Mouse (Mus musculus) layer of hippocampus, postnatal 25 days (tissue): ENCODE results near the gene Slc16a3. TPM values are rescaled to one million over a fixed set of nuclear protein-coding genes. Genes with fewer than 3 reads are reported as not detected.

Experiments
- DNase-seq, 2 experiments: peaks; one replicate each; pipeline ENCODE4 v3.0.0; 2022; ENCODE audit warnings: mixed read lengths in 2 of 2, low spot score in 1 of 2; ENCODE audit errors: extremely low spot score in 1 of 2
- total RNA-seq, 2 experiments: library from RNA; stranded (reverse); gene quantifications; 2 replicates each; pipeline ENCODE4 v1.2.3; 2021

The Slc16a3 gene
- total RNA-seq, 2 experiments from 2014 or later, result 2.0 to 2.2 TPM

DNA sequence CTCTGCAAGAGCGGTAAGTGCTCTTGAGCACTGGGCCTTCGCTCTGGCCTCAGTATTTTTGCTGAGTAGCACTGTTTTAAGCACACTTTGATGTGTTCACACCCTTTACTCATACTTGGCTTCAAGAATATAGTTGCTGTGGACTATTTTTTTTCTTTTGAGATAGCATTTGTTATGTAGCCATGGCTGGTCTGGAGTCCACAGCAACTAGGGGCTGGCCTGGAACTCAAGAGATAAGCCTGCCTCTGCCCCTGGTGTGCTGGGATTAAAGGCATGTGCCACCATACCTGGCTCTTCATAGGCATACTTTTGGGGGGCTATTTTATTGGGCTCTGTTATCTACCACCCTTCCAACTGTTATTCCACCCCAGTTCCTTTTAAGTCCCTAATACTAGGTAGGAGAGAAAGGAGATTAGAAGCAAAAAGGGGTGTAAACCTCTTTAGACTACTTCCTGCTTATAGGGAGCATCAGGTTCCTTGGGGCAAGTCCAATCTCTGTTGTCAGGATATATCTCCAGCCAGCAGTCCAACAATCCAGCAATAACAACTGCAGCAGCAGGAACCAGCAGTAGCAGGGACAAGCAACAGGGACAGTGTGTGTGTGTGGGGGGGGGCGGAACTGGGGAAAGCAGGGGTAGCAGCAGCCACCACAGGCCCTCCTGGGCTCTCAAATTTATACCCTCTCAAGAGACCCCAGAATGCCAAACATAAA, 61.9 kb downstream of the Slc16a3 start:
- no peak for DNase-seq

Other genes starting within 250 kb of the Slc16a3 start
- gene Cenpx, start 234.7 kb upstream of the Slc16a3 start, total RNA-seq, result 10 to 100 TPM; 20.1 to 21.9 TPM
- gene Lrrc45, start 234.6 kb upstream of the Slc16a3 start, total RNA-seq, result 10 to 100 TPM; 47.0 to 65.2 TPM
- 10 to 100 TPM; 33.7 to 46.8 TPM for gene Rac3, start 227.0 kb upstream of the Slc16a3 start, total RNA-seq
- 10 to 100 TPM; 12.4 to 12.9 TPM for gene Dcxr, start 221.2 kb upstream of the Slc16a3 start, total RNA-seq
- 1 to 10 TPM; 1.5 to 1.6 TPM for gene Cbr2, start 216.4 kb upstream of the Slc16a3 start, total RNA-seq
- gene Hmga1b, start 185.7 kb upstream of the Slc16a3 start, total RNA-seq, result 10 to 100 TPM; 19.9 to 22.8 TPM
- 10 to 100 TPM; 68.8 to 74.1 TPM for gene Rfng, start 164.3 kb upstream of the Slc16a3 start, total RNA-seq
- 100 to 1,000 TPM; 147 to 153 TPM for gene Gps1, start 164.2 kb upstream of the Slc16a3 start, total RNA-seq
- 10 to 100 TPM; 45.7 to 50.0 TPM for gene Dus1l, start 152.1 kb upstream of the Slc16a3 start, total RNA-seq
- 100 to 1,000 TPM; 191 to 198 TPM for gene Fasn, start 123.9 kb upstream of the Slc16a3 start, total RNA-seq
- 1 to 10 TPM; 4.8 to 8.0 TPM for gene Ccdc57, start 15.6 kb upstream of the Slc16a3 start, total RNA-seq
- gene Csnk1d, start 42.9 kb downstream of the Slc16a3 start, total RNA-seq, result 100 to 1,000 TPM; 127 to 128 TPM
- gene Cd7, start 90.9 kb downstream of the Slc16a3 start, total RNA-seq, result not detected
- not detected for gene Sectm1b, start 115.1 kb downstream of the Slc16a3 start, total RNA-seq
- gene Sectm1a, start 132.7 kb downstream of the Slc16a3 start, total RNA-seq, result not detected
- not detected for gene Tex19.2, start 170.2 kb downstream of the Slc16a3 start, total RNA-seq
- gene Tex19.1, start 197.7 kb downstream of the Slc16a3 start, total RNA-seq, result not detected
- gene Uts2r, start 211.8 kb downstream of the Slc16a3 start, total RNA-seq, result under 1 TPM; 0.25 to 0.35 TPM